Mouse (Mus musculus) embryonic facial prominence, embryonic 10.5 days (tissue): ENCODE data around the gene Clca3b. TPM values are rescaled to one million over a fixed set of nuclear protein-coding genes. Genes with fewer than 3 reads are reported as not detected.
"Not testable (repeated sequence)": the region's sequence is repeated elsewhere in the genome, so short reads cannot be mapped to it uniquely, and the experiment has no call there.

Source experiments
- DNase-seq: peaks from one replicate; pipeline ENCODE4 v3.0.0-alpha.2; 2017; ENCODE audit warnings: low spot score
- H3K27ac ChIP-seq: fragments of 300-500 bp; sonication (generic); replicated peaks from 2 replicates; pipeline ENCODE4 v1.5.1; 2016; ENCODE audit warnings: mild to moderate bottlenecking
- H3K27me3 ChIP-seq: fragments of 300-500 bp; sonication (generic); replicated peaks from 2 replicates; pipeline ENCODE4 v1.6.1; 2016; ENCODE audit warnings: low read depth, mild to moderate bottlenecking; ENCODE audit not compliant: poor library complexity, severe bottlenecking
- H3K36me3 ChIP-seq: fragments of 300-500 bp; sonication (generic); replicated peaks from 2 replicates; pipeline ENCODE4 v1.6.1; 2016; ENCODE audit warnings: mild to moderate bottlenecking, moderate library complexity
- H3K4me1 ChIP-seq: fragments of 300-500 bp; sonication (generic); 2 replicates; pipeline ENCODE4 v1.6.1; 2016
- H3K4me3 ChIP-seq: fragments of 300-500 bp; sonication (generic); 2 replicates; pipeline ENCODE4 v1.5.1; 2016; ENCODE audit warnings: mild to moderate bottlenecking, moderate library complexity
- H3K9me3 ChIP-seq: fragments of 300-500 bp; sonication (generic); 2 replicates; pipeline ENCODE4 v1.6.1; 2016; ENCODE audit warnings: mild to moderate bottlenecking
- WGBS: fragments of 180-500 bp; shearing (Covaris S2); methylation state at CpG from one replicate; pipeline ENCODE4 v1.1.7; 2016; 5-methylcytosine and 5-hydroxymethylcytosine counted together
- polyA plus RNA-seq: library from polyadenylated mRNA; unstranded; fragments of >200 nt; fragmentation: Nextera tagmentation; extraction: Ambion mirVana; gene quantifications from 2 replicates; pipeline ENCODE4 v1.2.1, GENCODE M21; 2016

The Clca3b gene
- not detected in 2 replicates for polyA plus RNA-seq

GRCm38 (mm10) chr3:144849014-144849556 lies at the start of gene Clca3b:
Gene Clca3b (minus strand): TSS chr3:144849357.
- H3K4me3 ChIP-seq, H3K36me3 ChIP-seq, H3K4me1 ChIP-seq, H3K27ac ChIP-seq, H3K27me3 ChIP-seq, H3K9me3 ChIP-seq, DNase-seq: not testable (repeated sequence)
- 89% methylated on average over 9 of the region's 9 CpGs for WGBS

GRCm38 (mm10) chr3:144897042-144897678 lies 48.0 kb upstream of the Clca3b start:
- no peaks in the 10 kb centered on the region for H3K4me1 ChIP-seq
- H3K27ac ChIP-seq, result no peak overlapping the region
- H3K36me3 ChIP-seq, result no peaks in the 10 kb centered on the region
- H3K4me3 ChIP-seq, result no peak overlapping the region
- H3K27me3 ChIP-seq, result no peaks in the 10 kb centered on the region
- WGBS, result 85% methylated on average over 2 of the region's 2 CpGs
- DNase-seq, result no peak
- no peaks in the 10 kb centered on the region for H3K9me3 ChIP-seq

GRCm38 (mm10) chr3:144890246-144890758 lies 41.1 kb upstream of the Clca3b start:
- WGBS, result 61% methylated on average over 2 of the region's 2 CpGs
- Histone ChIP-seq H3K27me3 (no peaks in the 10 kb centered on the region), H3K27ac (no peak overlapping the region), H3K4me3 (no peak overlapping the region), H3K36me3 (no peaks in the 10 kb centered on the region), H3K9me3 (no peaks in the 10 kb centered on the region), H3K4me1 (no peaks in the 10 kb centered on the region)
- DNase-seq, result no peak

GRCm38 (mm10) chr3:144886957-144887356 lies 37.8 kb upstream of the Clca3b start:
- no peaks in the 10 kb centered on the region for H3K27me3 ChIP-seq
- no peaks in the 10 kb centered on the region for H3K9me3 ChIP-seq
- no peaks in the 10 kb centered on the region for H3K36me3 ChIP-seq
- no peaks in the 10 kb centered on the region for H3K4me1 ChIP-seq
- no peak overlapping the region for H3K27ac ChIP-seq
- H3K4me3 ChIP-seq, result no peak overlapping the region
- DNase-seq, result no peak

GRCm38 (mm10) chr3:144872012-144872411 lies 22.9 kb upstream of the Clca3b start:
- not testable (repeated sequence) for H3K27ac ChIP-seq, DNase-seq, H3K27me3 ChIP-seq, H3K4me1 ChIP-seq, H3K36me3 ChIP-seq, H3K9me3 ChIP-seq, H3K4me3 ChIP-seq
- 27% methylated on average over 4 of the region's 4 CpGs for WGBS

GRCm38 (mm10) chr3:144849584-144849983 lies 427 bp upstream of the Clca3b start:
- no peaks in the 10 kb centered on the region for H3K9me3 ChIP-seq
- H3K4me3 ChIP-seq, result no peak overlapping the region
- DNase-seq, result no peak
- no peak overlapping the region for H3K27ac ChIP-seq
- no peaks in the 10 kb centered on the region for H3K36me3 ChIP-seq
- WGBS, result 81% methylated on average over 4 of the region's 4 CpGs
- H3K27me3 ChIP-seq, result no peaks in the 10 kb centered on the region
- H3K4me1 ChIP-seq, result no peaks in the 10 kb centered on the region

- WGBS, result 90% methylated on average over 6 of the region's 6 CpGs
Measured at GRCm38 (mm10) chr3:144827257-144827656, 21.9 kb downstream of the Clca3b start.

GRCm38 (mm10) chr3:144825151-144825550 lies 24.0 kb downstream of the Clca3b start:
- peak; percentile 83 for DNase-seq
- Histone ChIP-seq H3K4me3 (no peak overlapping the region), H3K36me3 (no peaks in the 10 kb centered on the region), H3K9me3 (no peaks in the 10 kb centered on the region), H3K4me1 (no peaks in the 10 kb centered on the region), H3K27me3 (no peaks in the 10 kb centered on the region), H3K27ac (no peak overlapping the region)
- 20% methylated on average over 10 of the region's 10 CpGs for WGBS

More at GRCm38 (mm10) chr3:144827257-144827656, 21.9 kb downstream of the Clca3b start:
- Histone ChIP-seq H3K4me3 (no peak overlapping the region), H3K36me3 (no peaks in the 10 kb centered on the region), H3K27ac (no peak overlapping the region), H3K9me3 (no peaks in the 10 kb centered on the region), H3K27me3 (no peaks in the 10 kb centered on the region), H3K4me1 (no peaks in the 10 kb centered on the region)
- DNase-seq, result no peak

- Histone ChIP-seq H3K4me1 (no peaks in the 10 kb centered on the region), H3K4me3 (no peak overlapping the region), H3K36me3 (no peaks in the 10 kb centered on the region), H3K27ac (no peak overlapping the region), H3K27me3 (no peaks in the 10 kb centered on the region), H3K9me3 (no peaks in the 10 kb centered on the region)
- 87% methylated on average over 5 of the region's 5 CpGs for WGBS
- DNase-seq, result no peak
Measured at GRCm38 (mm10) chr3:144823331-144823730, 25.8 kb downstream of the Clca3b start.

- H3K9me3 ChIP-seq, result no peaks in the 10 kb centered on the region
- WGBS, result 70% methylated on average over 1 of the region's 1 CpGs
- H3K27me3 ChIP-seq, result no peaks in the 10 kb centered on the region
- no peak overlapping the region for H3K27ac ChIP-seq
- no peaks in the 10 kb centered on the region for H3K4me1 ChIP-seq
- DNase-seq, result no peak
- no peak overlapping the region for H3K4me3 ChIP-seq
- no peaks in the 10 kb centered on the region for H3K36me3 ChIP-seq
Measured at GRCm38 (mm10) chr3:144820632-144821031, 28.5 kb downstream of the Clca3b start.

- H3K27ac ChIP-seq, H3K36me3 ChIP-seq, H3K27me3 ChIP-seq, DNase-seq, H3K9me3 ChIP-seq, H3K4me1 ChIP-seq, H3K4me3 ChIP-seq: not testable (repeated sequence)
- WGBS, result 81% methylated on average over 6 of the region's 6 CpGs
Measured at GRCm38 (mm10) chr3:144819219-144819618, 29.9 kb downstream of the Clca3b start, which contains the start of gene Clca3a2. Gene Clca3a2 (minus strand): TSS chr3:144819494.

- DNase-seq, H3K4me3 ChIP-seq, H3K36me3 ChIP-seq, H3K4me1 ChIP-seq, H3K27ac ChIP-seq, H3K27me3 ChIP-seq, H3K9me3 ChIP-seq: not testable (repeated sequence)
- 93% methylated on average over 6 of the region's 6 CpGs for WGBS
Measured at GRCm38 (mm10) chr3:144813336-144813735, 35.8 kb downstream of the Clca3b start.

- no peak for DNase-seq
- Histone ChIP-seq H3K9me3 (no peaks in the 10 kb centered on the region), H3K4me3 (no peak overlapping the region), H3K4me1 (no peaks in the 10 kb centered on the region), H3K27ac (no peak overlapping the region), H3K36me3 (no peaks in the 10 kb centered on the region), H3K27me3 (no peaks in the 10 kb centered on the region)
- WGBS, result 30% methylated on average over 3 of the region's 3 CpGs
Measured at GRCm38 (mm10) chr3:144811821-144812220, 37.3 kb downstream of the Clca3b start.
